Mouse (Mus musculus): ENCODE results near the gene Amph. TPM values are rescaled to one million over a fixed set of nuclear protein-coding genes. Genes with fewer than 3 reads are reported as not detected.

The Amph gene
- total and polyA plus RNA-seq, 2 experiments, result 0.09 TPM; not detected in 1

DNA sequence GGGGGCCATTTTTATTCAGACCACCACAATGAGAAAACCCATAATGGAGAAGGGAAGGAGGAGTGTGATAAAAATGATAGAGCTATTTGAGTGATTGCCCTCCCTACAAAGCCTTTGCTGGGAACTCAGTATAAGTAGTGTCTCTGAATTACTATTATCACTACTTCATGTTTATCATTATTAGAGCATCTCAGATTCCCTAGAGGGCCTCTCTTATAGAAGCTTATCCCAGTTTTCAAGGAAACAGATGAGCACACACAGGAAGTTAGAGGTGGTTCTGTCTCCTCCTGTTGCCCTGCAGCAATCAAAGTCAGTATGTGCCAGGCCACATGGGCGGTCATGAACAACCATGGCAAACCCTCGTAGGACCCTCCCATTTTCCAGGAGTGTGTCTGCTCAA is 190.5 kb downstream of the Amph start:
- Histone ChIP-seq H3K9ac (ENCODE audit: low read depth, low read length) (no peak overlapping the region), H3K79me2 (ENCODE audit: control insufficient read depth, insufficient read depth, low read length) (no peaks in the 10 kb centered on the region), H3K27ac (replicated peaks; ENCODE audit: insufficient read depth, low read depth, low read length) (no peak overlapping the region), H3K4me3 (ENCODE audit: insufficient read depth, low read depth, low read length) (no peak overlapping the region), H3K4me1 (ENCODE audit: control insufficient read depth, insufficient read depth, low read length) (peaks cover 4% of the 10 kb centered on the region), H3K27me3 (ENCODE audit: control insufficient read depth, insufficient read depth, low read length) (no peaks in the 10 kb centered on the region), H3K36me3 (ENCODE audit: control insufficient read depth, insufficient read depth, low read length) (no peaks in the 10 kb centered on the region)
- 91% methylated on average over 2 of the region's 2 CpGs for WGBS
- DNase-seq (ENCODE audit: extremely low read depth, low read depth, low spot score), result no peak
- TF ChIP-seq CTCF (IDR thresholded peaks at IDR 0.05; ENCODE audit: low read depth, low read length) (no peak), POLR2A (IDR thresholded peaks at IDR 0.05; ENCODE audit: extremely low read depth, insufficient read depth, low read length) (no peak)

DNA sequence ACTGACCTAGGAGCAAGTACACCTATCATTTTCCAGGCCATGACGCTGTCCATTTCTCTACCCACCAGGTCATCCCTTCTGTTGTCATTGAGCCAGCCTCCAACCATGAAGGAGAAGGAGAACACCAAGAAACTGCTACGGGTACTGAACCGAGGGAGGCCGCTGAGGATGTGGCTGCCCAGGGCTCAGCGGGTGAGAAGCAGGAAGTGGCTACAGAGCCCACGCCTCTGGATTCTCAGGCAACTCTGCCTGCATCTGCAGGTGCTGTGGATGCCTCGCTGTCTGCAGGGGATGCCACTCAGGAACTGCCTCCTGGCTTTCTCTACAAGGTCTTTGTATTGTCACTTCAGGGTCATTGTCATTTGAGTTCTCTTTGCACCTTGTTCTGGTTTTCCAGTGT is 191.1 kb downstream of the Amph start:
- TF ChIP-seq POLR2A (IDR thresholded peaks at IDR 0.05; ENCODE audit: extremely low read depth, insufficient read depth, low read length) (no peak), CTCF (IDR thresholded peaks at IDR 0.05; ENCODE audit: low read depth, low read length) (no peak)
- 89% methylated on average over 7 of the region's 7 CpGs for WGBS
- no peak overlapping the region for H3K9ac ChIP-seq (ENCODE audit: low read depth, low read length)
- H3K27ac ChIP-seq (replicated peaks; ENCODE audit: insufficient read depth, low read depth, low read length), result no peak overlapping the region
- H3K27me3 ChIP-seq (ENCODE audit: control insufficient read depth, insufficient read depth, low read length), result no peaks in the 10 kb centered on the region
- peaks cover 4% of the 10 kb centered on the region for H3K4me1 ChIP-seq (ENCODE audit: control insufficient read depth, insufficient read depth, low read length)
- DNase-seq (ENCODE audit: extremely low read depth, low read depth, low spot score), result no peak
- no peak overlapping the region for H3K4me3 ChIP-seq (ENCODE audit: insufficient read depth, low read depth, low read length)
- H3K36me3 ChIP-seq (ENCODE audit: control insufficient read depth, insufficient read depth, low read length), result no peaks in the 10 kb centered on the region
- no peaks in the 10 kb centered on the region for H3K79me2 ChIP-seq (ENCODE audit: control insufficient read depth, insufficient read depth, low read length)

DNA sequence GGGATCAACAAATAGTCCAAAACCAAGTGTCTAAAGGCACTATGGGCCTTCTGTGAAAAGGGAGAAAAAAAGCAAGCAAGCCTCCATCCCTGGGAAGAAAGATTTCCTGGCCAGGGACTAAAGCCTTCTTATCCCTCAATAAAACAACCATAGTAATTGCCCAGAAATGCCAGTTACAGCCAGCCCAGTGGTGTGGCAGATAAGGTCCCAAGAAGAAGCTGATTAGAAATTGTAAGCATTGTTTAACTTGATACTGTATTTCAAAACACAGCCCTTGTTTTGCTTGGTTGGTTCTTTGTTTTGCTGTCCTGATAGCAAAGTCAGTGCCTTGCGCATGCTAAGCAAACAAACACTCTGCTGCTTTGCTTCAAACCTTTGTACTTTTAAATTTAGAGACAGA is 191.8 kb downstream of the Amph start:
- no peak overlapping the region for H3K4me3 ChIP-seq (ENCODE audit: insufficient read depth, low read depth, low read length)
- H3K9ac ChIP-seq (ENCODE audit: low read depth, low read length), result no peak overlapping the region
- no peaks in the 10 kb centered on the region for H3K36me3 ChIP-seq (ENCODE audit: control insufficient read depth, insufficient read depth, low read length)
- H3K4me1 ChIP-seq (ENCODE audit: control insufficient read depth, insufficient read depth, low read length), result peaks cover 4% of the 10 kb centered on the region
- H3K27me3 ChIP-seq (ENCODE audit: control insufficient read depth, insufficient read depth, low read length), result no peaks in the 10 kb centered on the region
- WGBS, result 12% methylated on average over 1 of the region's 1 CpGs
- no peak for TF ChIP-seq POLR2A (IDR thresholded peaks at IDR 0.05; ENCODE audit: extremely low read depth, insufficient read depth, low read length)
- no peak for TF ChIP-seq CTCF (IDR thresholded peaks at IDR 0.05; ENCODE audit: low read depth, low read length)
- H3K27ac ChIP-seq (replicated peaks; ENCODE audit: insufficient read depth, low read depth, low read length), result no peak overlapping the region
- no peaks in the 10 kb centered on the region for H3K79me2 ChIP-seq (ENCODE audit: control insufficient read depth, insufficient read depth, low read length)
- DNase-seq (ENCODE audit: extremely low read depth, low read depth, low spot score), result peak; percentile 69

DNA sequence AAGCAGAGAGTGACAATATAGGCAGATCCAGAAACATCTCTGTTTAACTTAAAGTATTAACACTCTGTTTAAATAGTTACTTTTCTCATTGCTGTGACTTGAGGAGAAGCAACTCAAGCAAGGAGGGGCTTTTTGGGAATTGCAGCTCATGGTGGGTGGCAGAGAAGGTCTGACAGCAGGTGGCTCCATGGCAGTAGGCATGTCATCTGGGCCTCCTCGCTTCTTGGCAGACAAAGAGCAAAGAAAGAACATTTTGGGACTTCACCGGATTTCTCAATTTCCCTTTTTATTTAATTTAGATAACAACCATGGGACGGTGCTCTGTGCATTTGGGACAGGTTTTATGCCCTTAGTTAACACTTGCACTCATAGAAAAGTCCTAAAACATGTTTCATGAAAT is 195.8 kb downstream of the Amph start:
- Histone ChIP-seq H3K9ac (ENCODE audit: low read depth, low read length) (no peak overlapping the region), H3K36me3 (ENCODE audit: control insufficient read depth, insufficient read depth, low read length) (no peaks in the 10 kb centered on the region), H3K4me3 (ENCODE audit: insufficient read depth, low read depth, low read length) (no peak overlapping the region), H3K27ac (replicated peaks; ENCODE audit: insufficient read depth, low read depth, low read length) (no peak overlapping the region), H3K27me3 (ENCODE audit: control insufficient read depth, insufficient read depth, low read length) (no peaks in the 10 kb centered on the region), H3K79me2 (ENCODE audit: control insufficient read depth, insufficient read depth, low read length) (no peaks in the 10 kb centered on the region), H3K4me1 (ENCODE audit: control insufficient read depth, insufficient read depth, low read length) (peaks cover 4% of the 10 kb centered on the region)
- TF ChIP-seq POLR2A (IDR thresholded peaks at IDR 0.05; ENCODE audit: extremely low read depth, insufficient read depth, low read length), result no peak
- no peak for TF ChIP-seq CTCF (IDR thresholded peaks at IDR 0.05; ENCODE audit: low read depth, low read length)
- WGBS, result 23% methylated on average over 3 of the region's 3 CpGs
- peak; percentile 33 for DNase-seq (ENCODE audit: extremely low read depth, low read depth, low spot score)

DNA sequence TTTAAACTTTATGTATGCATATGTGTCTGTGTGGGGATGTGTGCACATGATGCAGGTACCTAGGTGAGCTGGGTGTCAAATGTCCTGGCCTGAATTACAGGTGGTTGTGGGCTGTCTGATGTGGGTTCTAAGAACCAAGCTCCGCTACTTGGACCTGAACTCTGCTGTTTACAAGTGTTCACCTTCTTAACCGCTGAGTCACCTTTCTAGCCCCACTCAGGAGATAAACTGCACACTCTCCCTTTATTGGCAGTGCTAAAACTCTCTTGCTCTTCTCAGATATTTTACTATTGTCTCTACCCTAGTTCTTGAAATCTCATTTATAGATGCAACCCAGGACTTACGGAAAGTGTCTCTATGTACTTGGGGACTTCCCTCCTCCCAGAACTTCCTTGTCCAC is 199.5 kb downstream of the Amph start:
- Histone ChIP-seq H3K27me3 (ENCODE audit: control insufficient read depth, insufficient read depth, low read length) (no peaks in the 10 kb centered on the region), H3K4me3 (ENCODE audit: insufficient read depth, low read depth, low read length) (no peak overlapping the region), H3K9ac (ENCODE audit: low read depth, low read length) (no peak overlapping the region), H3K4me1 (ENCODE audit: control insufficient read depth, insufficient read depth, low read length) (no peaks in the 10 kb centered on the region; the same call in 1 of the 2 replicates), H3K36me3 (ENCODE audit: control insufficient read depth, insufficient read depth, low read length) (no peaks in the 10 kb centered on the region), H3K27ac (replicated peaks; ENCODE audit: insufficient read depth, low read depth, low read length) (no peak overlapping the region), H3K79me2 (ENCODE audit: control insufficient read depth, insufficient read depth, low read length) (no peaks in the 10 kb centered on the region)
- no peak for TF ChIP-seq POLR2A (IDR thresholded peaks at IDR 0.05; ENCODE audit: extremely low read depth, insufficient read depth, low read length)
- no peak for TF ChIP-seq CTCF (IDR thresholded peaks at IDR 0.05; ENCODE audit: low read depth, low read length)
- WGBS, result 87% methylated on average over 3 of the region's 3 CpGs
- no peak for DNase-seq (ENCODE audit: extremely low read depth, low read depth, low spot score)

DNA sequence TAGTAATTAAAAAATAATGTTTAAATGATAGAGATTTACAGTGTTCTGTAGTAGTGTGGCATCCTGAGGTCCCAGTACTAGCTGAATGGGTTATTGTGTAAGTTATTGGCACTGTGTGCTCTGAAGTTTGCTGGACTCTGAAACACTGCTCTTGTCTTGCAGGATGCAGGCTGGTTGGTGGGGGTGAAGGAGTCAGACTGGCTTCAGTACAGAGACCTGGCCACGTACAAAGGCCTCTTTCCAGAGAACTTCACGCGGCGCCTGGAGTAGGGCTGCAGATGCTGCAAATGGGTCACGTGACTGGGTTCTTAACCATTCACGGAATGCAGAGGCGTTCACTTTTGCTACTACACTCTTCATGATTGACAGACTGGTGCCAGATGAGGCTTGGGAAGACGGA is 201.6 kb downstream of the Amph start:
- Histone ChIP-seq H3K4me1 (ENCODE audit: control insufficient read depth, insufficient read depth, low read length) (no peaks in the 10 kb centered on the region), H3K36me3 (ENCODE audit: control insufficient read depth, insufficient read depth, low read length) (no peaks in the 10 kb centered on the region), H3K27ac (replicated peaks; ENCODE audit: insufficient read depth, low read depth, low read length) (no peak overlapping the region), H3K27me3 (ENCODE audit: control insufficient read depth, insufficient read depth, low read length) (no peaks in the 10 kb centered on the region), H3K9ac (ENCODE audit: low read depth, low read length) (no peak overlapping the region), H3K79me2 (ENCODE audit: control insufficient read depth, insufficient read depth, low read length) (no peaks in the 10 kb centered on the region), H3K4me3 (ENCODE audit: insufficient read depth, low read depth, low read length) (no peak overlapping the region)
- WGBS, result 80% methylated on average over 8 of the region's 8 CpGs
- TF ChIP-seq CTCF (IDR thresholded peaks at IDR 0.05; ENCODE audit: low read depth, low read length) (no peak), POLR2A (IDR thresholded peaks at IDR 0.05; ENCODE audit: extremely low read depth, insufficient read depth, low read length) (no peak)
- DNase-seq (ENCODE audit: extremely low read depth, low read depth, low spot score), result no peak
